Mouse (Mus musculus) splenic B cell, adult 2 months (primary cell): Measurements from ENCODE around the gene 4930523C07Rik.

Experiments
- DNase-seq: peaks from one replicate; pipeline ENCODE4 v3.0.0-alpha.2; 2011; ENCODE audit warnings: low read depth, low spot score
- H3K27me3 ChIP-seq: 2 replicates; pipeline ENCODE4 v1.6.1; 2012; ENCODE audit warnings: mild to moderate bottlenecking, low read length, moderate library complexity, mixed read lengths; ENCODE audit not compliant: control insufficient read depth, poor library complexity, insufficient read depth, severe bottlenecking
- H3K36me3 ChIP-seq: 2 replicates; pipeline ENCODE4 v1.6.1; 2012; ENCODE audit warnings: mild to moderate bottlenecking, low read length, moderate library complexity, mixed read lengths; ENCODE audit not compliant: control insufficient read depth, poor library complexity, insufficient read depth, severe bottlenecking

Gene 4930523C07Rik

DNA sequence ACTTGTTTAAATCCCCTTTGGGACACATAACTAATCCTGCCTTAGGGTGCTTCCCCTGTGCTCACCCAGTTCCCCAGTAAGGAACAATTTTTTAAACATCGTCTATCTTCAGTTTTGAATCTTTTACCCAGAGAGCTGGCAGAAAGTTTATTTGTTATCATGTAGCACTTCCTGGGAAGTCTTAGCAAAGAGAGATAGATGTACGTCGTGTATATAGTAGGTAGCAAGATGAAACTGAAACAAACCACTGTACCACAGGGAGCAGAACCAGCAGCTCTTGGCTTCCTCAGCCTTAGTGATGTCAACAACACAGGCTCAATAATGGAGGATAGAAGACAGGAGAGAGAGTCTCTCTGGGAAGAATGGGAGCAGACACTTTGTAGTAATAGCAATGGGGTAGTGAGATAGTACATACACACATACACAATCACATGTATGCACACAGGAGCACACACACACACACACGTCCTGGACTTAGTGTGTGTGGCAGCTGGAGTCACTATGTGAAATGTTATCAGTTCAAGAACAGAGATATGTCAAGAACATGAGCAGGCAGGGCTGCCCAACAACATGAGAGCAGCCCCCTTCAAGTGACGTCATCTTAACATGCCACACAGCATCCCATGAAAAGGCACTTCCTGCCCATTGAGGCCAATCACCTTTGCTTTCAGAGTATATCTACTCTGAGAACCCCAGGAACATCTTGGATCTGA, 10.3 kb downstream of the 4930523C07Rik start:
- no peaks in the 10 kb centered on the region; the same call in none of the 2 replicates for H3K36me3 ChIP-seq
- DNase-seq = peak; percentile 65

GRCm38 (mm10) chr1:160057657-160058056, 13.5 kb downstream of the 4930523C07Rik start:
- DNase-seq = peak; percentile 54
- Histone ChIP-seq H3K27me3 (no peaks in the 10 kb centered on the region), H3K36me3 (no peaks in the 10 kb centered on the region; the same call in none of the 2 replicates)

More for the DNA sequence above, 10.3 kb downstream of the 4930523C07Rik start:
- no peaks in the 10 kb centered on the region for H3K27me3 ChIP-seq

- Histone ChIP-seq H3K36me3 (no peaks in the 10 kb centered on the region; the same call in none of the 2 replicates), H3K27me3 (no peaks in the 10 kb centered on the region)
- DNase-seq = no peak
Measured at GRCm38 (mm10) chr1:160059908-160060307, 15.7 kb downstream of the 4930523C07Rik start.

DNA sequence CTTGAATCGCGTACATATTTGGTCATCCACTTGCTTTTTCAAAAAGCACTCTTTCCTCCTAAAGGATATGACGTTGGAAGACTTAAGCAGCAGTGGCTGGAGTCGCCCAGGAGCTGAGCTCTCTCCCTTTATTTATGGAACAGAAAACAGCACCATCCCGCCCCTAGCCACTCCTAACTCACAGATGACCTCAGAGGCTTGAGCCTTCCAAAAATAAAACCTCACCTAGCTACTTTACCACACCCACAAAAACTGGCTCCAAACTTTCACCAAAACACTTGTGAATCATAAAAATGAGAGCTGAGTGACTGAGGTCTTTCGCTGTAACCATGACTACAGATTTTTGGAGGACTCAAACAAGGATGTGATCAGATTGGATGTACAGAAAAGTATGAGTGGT, 16.4 kb downstream of the 4930523C07Rik start:
- no peak for DNase-seq
- Histone ChIP-seq H3K27me3 (no peaks in the 10 kb centered on the region), H3K36me3 (no peaks in the 10 kb centered on the region; the same call in none of the 2 replicates)

GRCm38 (mm10) chr1:160061321-160061720, 17.1 kb downstream of the 4930523C07Rik start:
- Histone ChIP-seq H3K36me3 (no peaks in the 10 kb centered on the region; the same call in none of the 2 replicates), H3K27me3 (no peaks in the 10 kb centered on the region)
- DNase-seq = no peak

DNA sequence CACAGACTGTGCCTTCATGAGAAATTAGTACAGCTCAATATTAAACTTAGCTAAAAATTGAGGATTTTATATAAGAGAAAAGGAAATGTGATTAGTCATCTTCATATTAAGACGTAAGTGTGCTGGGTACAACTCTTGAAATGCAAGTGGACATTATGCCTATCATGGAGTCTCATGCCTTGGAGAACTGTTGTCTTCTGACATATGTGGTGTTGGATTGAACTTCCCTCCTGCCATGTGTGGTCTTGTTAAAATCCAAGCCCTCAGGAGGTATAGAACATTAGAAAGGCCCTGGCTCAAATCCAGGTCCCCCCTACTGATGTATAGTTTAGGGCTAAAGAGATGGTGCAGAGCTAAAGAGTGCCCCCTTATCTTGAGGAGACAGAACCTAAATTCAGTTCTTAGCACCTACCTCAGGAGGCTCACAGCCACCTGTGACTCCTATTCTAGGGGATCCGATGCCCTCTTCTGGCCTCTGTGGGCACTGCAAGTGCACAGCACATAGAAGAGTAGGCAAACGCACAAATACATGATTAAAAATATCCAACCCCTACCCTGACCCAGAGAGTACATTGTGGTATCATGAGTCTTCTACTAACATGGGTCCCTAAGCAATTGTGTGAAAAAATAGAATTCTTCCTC, 17.7 kb downstream of the 4930523C07Rik start:
- peak; percentile 81 for DNase-seq
- H3K36me3 ChIP-seq = peaks cover 2% of the 10 kb centered on the region
- no peaks in the 10 kb centered on the region for H3K27me3 ChIP-seq

GRCm38 (mm10) chr1:160064547-160065144, 20.5 kb downstream of the 4930523C07Rik start:
- no peak for DNase-seq
- Histone ChIP-seq H3K27me3 (no peaks in the 10 kb centered on the region), H3K36me3 (peaks cover 5% of the 10 kb centered on the region)

GRCm38 (mm10) chr1:160078882-160079661, 34.9 kb downstream of the 4930523C07Rik start:
- peak; percentile 51 for DNase-seq

GRCm38 (mm10) chr1:160080800-160081436, 36.7 kb downstream of the 4930523C07Rik start:
- no peaks in the 10 kb centered on the region for H3K27me3 ChIP-seq
- DNase-seq = peak; percentile 90
- H3K36me3 ChIP-seq = no peaks in the 10 kb centered on the region; the same call in 1 of the 2 replicates

More at GRCm38 (mm10) chr1:160078882-160079661, 34.9 kb downstream of the 4930523C07Rik start:
- Histone ChIP-seq H3K36me3 (peaks cover 4% of the 10 kb centered on the region; the same call in 1 of the 2 replicates), H3K27me3 (no peaks in the 10 kb centered on the region)

GRCm38 (mm10) chr1:160082647-160083046, 38.5 kb downstream of the 4930523C07Rik start:
- H3K27me3 ChIP-seq = no peaks in the 10 kb centered on the region
- H3K36me3 ChIP-seq = no peaks in the 10 kb centered on the region
- no peak for DNase-seq

DNA sequence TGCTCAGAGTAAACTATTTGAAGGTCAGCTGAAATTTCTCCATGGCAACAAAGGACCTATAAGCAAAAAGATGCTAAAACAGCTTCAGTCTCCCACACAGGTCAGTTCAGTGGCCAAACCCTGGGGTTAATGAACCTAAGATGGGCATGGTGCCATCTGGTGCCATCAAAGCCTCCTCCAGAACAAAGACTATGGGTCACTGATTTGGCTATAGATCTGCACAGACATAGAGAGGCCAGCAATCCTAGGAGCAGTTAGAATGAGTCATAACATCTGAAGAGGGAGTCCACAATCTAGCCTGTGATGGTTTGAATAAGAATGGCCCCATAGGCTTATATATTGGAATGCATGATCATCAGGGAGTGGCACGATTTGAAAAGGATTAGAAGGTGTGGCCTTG, 40.1 kb downstream of the 4930523C07Rik start:
- H3K27me3 ChIP-seq = no peaks in the 10 kb centered on the region
- no peak for DNase-seq
- no peaks in the 10 kb centered on the region for H3K36me3 ChIP-seq

GRCm38 (mm10) chr1:160086651-160087050, 42.5 kb downstream of the 4930523C07Rik start:
- no peaks in the 10 kb centered on the region for H3K36me3 ChIP-seq
- H3K27me3 ChIP-seq = no peaks in the 10 kb centered on the region
- DNase-seq = no peak

- no peaks in the 10 kb centered on the region for H3K36me3 ChIP-seq
- DNase-seq = no peak
- no peaks in the 10 kb centered on the region for H3K27me3 ChIP-seq
Measured at GRCm38 (mm10) chr1:160099659-160100302, 55.6 kb downstream of the 4930523C07Rik start.

GRCm38 (mm10) chr1:160100996-160101395, 56.8 kb downstream of the 4930523C07Rik start:
- DNase-seq = no peak

More at GRCm38 (mm10) chr1:160100996-160101395, 56.8 kb downstream of the 4930523C07Rik start:
- Histone ChIP-seq H3K36me3 (no peaks in the 10 kb centered on the region), H3K27me3 (no peaks in the 10 kb centered on the region)
